Mouse (Mus musculus) stomach, postnatal 0 days (tissue): ENCODE results near the gene Naif1. TPM values are rescaled to one million over a fixed set of nuclear protein-coding genes. Genes with fewer than 3 reads are reported as not detected.
A peak's percentile ranks its signal among the peaks of the same experiment; 100 is the strongest.
"Not testable (repeated sequence)": the region's sequence is repeated elsewhere in the genome, so short reads cannot be mapped to it uniquely, and the experiment has no call there.

Experiments used
- ATAC-seq: fragments of 200-750 bp; cut with Nextera tagmentation; 2 replicates; pipeline ENCODE4 v1.8.0; 2017; ENCODE audit not compliant: low FRiP score, low TSS enrichment
- DNase-seq: peaks from one replicate; pipeline ENCODE4 v3.0.0-alpha.2; 2016; ENCODE audit warnings: low spot score
- H3K27ac ChIP-seq: fragments of 300-500 bp; sonication (generic); replicated peaks from 2 replicates; pipeline ENCODE4 v1.5.1; 2014; ENCODE audit warnings: mild to moderate bottlenecking, control low read depth
- H3K27me3 ChIP-seq: fragments of 300-500 bp; sonication (generic); 2 replicates; pipeline ENCODE4 v1.6.1; 2014; ENCODE audit warnings: low read length; ENCODE audit not compliant: control insufficient read depth, insufficient read depth
- H3K36me3 ChIP-seq: fragments of 300-500 bp; sonication (generic); 2 replicates; pipeline ENCODE4 v1.6.1; 2014; ENCODE audit warnings: low read length, mixed read lengths; ENCODE audit not compliant: control insufficient read depth, insufficient read depth
- H3K4me1 ChIP-seq: fragments of 300-500 bp; sonication (generic); replicated peaks from 2 replicates; pipeline ENCODE4 v1.6.1; 2014; ENCODE audit warnings: antibody characterized with exemption; ENCODE audit not compliant: control insufficient read depth, insufficient read depth
- H3K4me2 ChIP-seq: fragments of 300-500 bp; sonication (generic); replicated peaks from 2 replicates; pipeline ENCODE4 v1.6.1; 2014; ENCODE audit warnings: low read depth, mild to moderate bottlenecking, control low read depth, moderate library complexity
- H3K4me3 ChIP-seq: fragments of 300-500 bp; sonication (generic); 2 replicates; pipeline ENCODE4 v1.5.1; 2014; ENCODE audit warnings: low read depth, low read length, control low read depth
- H3K9ac ChIP-seq: fragments of 300-500 bp; sonication (generic); 2 replicates; pipeline ENCODE4 v1.6.1; 2014; ENCODE audit warnings: mild to moderate bottlenecking, low read length, control low read depth, mixed read lengths
- H3K9me3 ChIP-seq: fragments of 300-500 bp; sonication (generic); 2 replicates; pipeline ENCODE4 v1.6.1; 2016; ENCODE audit warnings: low read length; ENCODE audit not compliant: control insufficient read depth
- CTCF ChIP-seq: IDR thresholded peaks from 2 replicates; pipeline ENCODE4 v1.5.1; 2016; ENCODE audit warnings: antibody characterized with exemption, low read depth, mild to moderate bottlenecking, moderate library complexity
- EP300 ChIP-seq: optimal IDR thresholded peaks from 2 replicates; pipeline ENCODE3; 2016; ENCODE audit warnings: antibody characterized with exemption
- WGBS: fragments of 180-500 bp; shearing (Covaris S2); extraction: QIAGEN DNeasy Blood & Tissue Kit; methylation state at CpG from one replicate; pipeline ENCODE4 v1.1.7; 2014; 5-methylcytosine and 5-hydroxymethylcytosine counted together
- polyA plus RNA-seq: library from polyadenylated mRNA; unstranded; fragments of >200 nt; fragmentation: Nextera tagmentation; extraction: Ambion mirVana; gene quantifications from 2 replicates; pipeline ENCODE4 v1.2.1, GENCODE M21; 2015

Naif1 gene
- polyA plus RNA-seq, 1 experiment from 2014 or later, result 2.6 TPM

- H3K4me1 ChIP-seq, result no peaks in the 10 kb centered on the region
- ATAC-seq (peak; percentile 86), DNase-seq (peak; percentile 83)
- no peak for TF ChIP-seq EP300
- TF ChIP-seq CTCF, result peak; percentile 63
- H3K4me3 ChIP-seq, result no peak overlapping the region
- peak overlapping the region; percentile 83 for H3K27ac ChIP-seq
- no peaks in the 10 kb centered on the region for H3K27me3 ChIP-seq
- H3K9ac ChIP-seq, result no peak overlapping the region
- 68% methylated on average over 6 of the region's 6 CpGs for WGBS
- H3K36me3 ChIP-seq, result no peaks in the 10 kb centered on the region
- H3K9me3 ChIP-seq, result no peaks in the 10 kb centered on the region
- no peak overlapping the region for H3K4me2 ChIP-seq
Measured at GRCm38 (mm10) chr2:32471681-32472061, 21.4 kb downstream of the Naif1 start.

- not testable (repeated sequence) for H3K9me3 ChIP-seq, H3K4me2 ChIP-seq, H3K4me1 ChIP-seq, H3K36me3 ChIP-seq, ATAC-seq, H3K27me3 ChIP-seq, H3K27ac ChIP-seq, H3K4me3 ChIP-seq, DNase-seq, H3K9ac ChIP-seq
- WGBS, result 100% methylated on average over 4 of the region's 9 CpGs
Measured at GRCm38 (mm10) chr2:32475361-32475760, 25.1 kb downstream of the Naif1 start.

DNA sequence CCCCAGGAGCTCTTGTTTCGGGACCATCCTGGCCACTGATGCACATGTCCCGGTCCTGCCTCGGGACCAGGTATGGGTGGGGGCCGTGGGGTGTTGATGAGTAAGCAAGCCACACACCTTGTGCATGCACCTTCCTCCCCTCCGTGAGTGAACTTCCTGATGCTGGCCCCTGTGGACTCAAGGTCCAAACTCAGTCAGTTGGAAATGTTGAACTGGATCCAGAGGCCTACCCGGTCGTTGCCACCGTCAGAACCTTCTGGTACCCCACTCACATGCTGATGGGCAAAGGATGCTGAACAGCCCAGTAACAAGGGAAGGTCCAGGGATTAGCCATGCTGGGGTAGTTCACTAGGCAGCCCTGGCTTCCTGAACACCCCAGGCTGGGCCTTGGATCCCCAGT is 32.1 kb downstream of the Naif1 start:
- TF ChIP-seq CTCF (no peak), EP300 (no peak)
- Histone ChIP-seq H3K27ac (no peak overlapping the region), H3K27me3 (no peaks in the 10 kb centered on the region), H3K9me3 (no peaks in the 10 kb centered on the region), H3K4me1 (no peaks in the 10 kb centered on the region), H3K4me2 (no peak overlapping the region), H3K9ac (no peak overlapping the region), H3K4me3 (no peak overlapping the region), H3K36me3 (no peaks in the 10 kb centered on the region)
- DNase-seq, result no peak
- 90% methylated on average over 8 of the region's 8 CpGs for WGBS
- no peak for ATAC-seq

GRCm38 (mm10) chr2:32483179-32483875 is 33.1 kb downstream of the Naif1 start:
- Histone ChIP-seq H3K4me3 (no peak overlapping the region), H3K9ac (no peak overlapping the region), H3K36me3 (no peaks in the 10 kb centered on the region), H3K27ac (no peak overlapping the region), H3K27me3 (no peaks in the 10 kb centered on the region), H3K9me3 (no peaks in the 10 kb centered on the region), H3K4me1 (no peaks in the 10 kb centered on the region), H3K4me2 (no peak overlapping the region)
- WGBS, result 70% methylated on average over 9 of the region's 9 CpGs
- ATAC-seq (no peak), DNase-seq (no peak)
- TF ChIP-seq EP300, result no peak
- peak; percentile 62 for TF ChIP-seq CTCF

GRCm38 (mm10) chr2:32484933-32485332 is 34.7 kb downstream of the Naif1 start:
- 80% methylated on average over 6 of the region's 6 CpGs for WGBS
- Histone ChIP-seq H3K27ac (peak overlapping the region; percentile 30; the same call in 1 of the 2 replicates), H3K36me3 (no peaks in the 10 kb centered on the region), H3K27me3 (no peaks in the 10 kb centered on the region), H3K4me3 (no peak overlapping the region), H3K9ac (peak overlapping the region; percentile 41; the same call in 1 of the 2 replicates), H3K4me2 (no peak overlapping the region), H3K9me3 (no peaks in the 10 kb centered on the region), H3K4me1 (no peaks in the 10 kb centered on the region)
- ATAC-seq (peak; percentile 78), DNase-seq (peak; percentile 64)
- TF ChIP-seq EP300 (no peak), CTCF (no peak)

DNA sequence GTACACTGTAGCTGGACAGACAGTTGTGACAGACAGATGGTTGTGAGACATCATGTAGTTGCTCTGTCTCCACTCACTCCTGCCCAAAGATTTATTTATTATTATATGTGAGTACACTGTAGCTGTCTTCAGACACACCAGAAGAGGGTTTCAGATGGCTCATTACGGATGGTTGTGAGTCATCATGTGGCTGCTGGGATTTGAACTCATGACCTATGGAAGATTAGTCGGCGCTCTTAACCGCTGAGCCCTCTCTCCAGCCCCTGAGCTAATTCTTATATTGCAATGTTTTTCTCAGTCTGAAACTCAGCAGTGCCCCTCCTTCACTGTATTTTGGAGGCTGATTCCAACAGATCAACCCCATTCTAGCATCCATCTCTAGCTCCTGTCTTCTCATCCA is 35.5 kb downstream of the Naif1 start:
- no peaks in the 10 kb centered on the region for H3K4me1 ChIP-seq
- no peak for TF ChIP-seq CTCF
- no peak overlapping the region; the same call in 1 of the 2 replicates for H3K27ac ChIP-seq
- no peak for ATAC-seq
- WGBS, result 79% methylated on average over 4 of the region's 4 CpGs
- no peaks in the 10 kb centered on the region for H3K9me3 ChIP-seq
- H3K27me3 ChIP-seq, result no peaks in the 10 kb centered on the region
- H3K4me3 ChIP-seq, result no peak overlapping the region
- no peak overlapping the region; the same call in 1 of the 2 replicates for H3K9ac ChIP-seq
- no peak overlapping the region for H3K4me2 ChIP-seq
- DNase-seq, result no peak
- H3K36me3 ChIP-seq, result no peaks in the 10 kb centered on the region
